Mouse (Mus musculus) liver, embryonic 11.5 days (tissue): ENCODE measurements around the gene Tmc5. TPM values are rescaled to one million over a fixed set of nuclear protein-coding genes. Genes with fewer than 3 reads are reported as not detected.

Experiments used
- ATAC-seq: fragments of 200-750 bp; cut with Nextera tagmentation; replicated peaks from 2 replicates; pipeline ENCODE4 v1.8.0; 2017; ENCODE audit warnings: moderate number of reproducible peaks, mild to moderate bottlenecking, moderate TSS enrichment, moderate library complexity; ENCODE audit not compliant: low FRiP score
- DNase-seq: peaks from one replicate; pipeline ENCODE4 v3.0.0-alpha.2; 2017; ENCODE audit warnings: low spot score
- H3K27ac ChIP-seq: fragments of 300-500 bp; sonication (generic); 2 replicates; pipeline ENCODE4 v1.5.1; 2014; ENCODE audit warnings: mild to moderate bottlenecking, low read depth, low read length, control low read depth
- H3K27me3 ChIP-seq: fragments of 300-500 bp; sonication (generic); replicated peaks from 2 replicates; pipeline ENCODE4 v1.6.1; 2014; ENCODE audit warnings: low read length, mixed read lengths; ENCODE audit not compliant: control insufficient read depth, insufficient read depth
- H3K36me3 ChIP-seq: fragments of 300-500 bp; sonication (generic); 2 replicates; pipeline ENCODE4 v1.6.1; 2014; ENCODE audit warnings: mild to moderate bottlenecking, low read length, moderate library complexity, mixed read lengths; ENCODE audit not compliant: control insufficient read depth, insufficient read depth
- H3K4me1 ChIP-seq: fragments of 300-500 bp; sonication (generic); replicated peaks from 2 replicates; pipeline ENCODE4 v1.6.1; 2014; ENCODE audit warnings: low read length, mixed read lengths; ENCODE audit not compliant: control insufficient read depth, insufficient read depth
- H3K4me2 ChIP-seq: fragments of 300-500 bp; sonication (generic); 2 replicates; pipeline ENCODE4 v1.6.1; 2014; ENCODE audit warnings: mild to moderate bottlenecking, control low read depth, moderate library complexity
- H3K4me3 ChIP-seq: fragments of 300-500 bp; sonication (generic); 2 replicates; pipeline ENCODE4 v1.5.1; 2014; ENCODE audit warnings: low read depth, low read length, control low read depth
- H3K9ac ChIP-seq: fragments of 300-500 bp; sonication (generic); 2 replicates; pipeline ENCODE4 v1.6.1; 2014; ENCODE audit warnings: low read depth, low read length, control low read depth
- H3K9me3 ChIP-seq: fragments of 300-500 bp; sonication (generic); 2 replicates; pipeline ENCODE4 v1.6.1; 2016; ENCODE audit warnings: low read length, inconsistent platforms, mixed read lengths; ENCODE audit not compliant: control insufficient read depth
- WGBS: fragments of 180-500 bp; shearing (Covaris S2); extraction: QIAGEN DNeasy Blood & Tissue Kit; methylation state at CpG from one replicate; pipeline ENCODE4 v1.1.7; 2014; 5-methylcytosine and 5-hydroxymethylcytosine counted together
- polyA plus RNA-seq: library from polyadenylated mRNA; unstranded; fragments of >200 nt; fragmentation: Nextera tagmentation; extraction: Ambion mirVana; gene quantifications from 2 replicates; pipeline ENCODE4 v1.2.1, GENCODE M21; 2014

Tmc5 gene
- polyA plus RNA-seq, 1 experiment from 2014 or later = not detected

DNA sequence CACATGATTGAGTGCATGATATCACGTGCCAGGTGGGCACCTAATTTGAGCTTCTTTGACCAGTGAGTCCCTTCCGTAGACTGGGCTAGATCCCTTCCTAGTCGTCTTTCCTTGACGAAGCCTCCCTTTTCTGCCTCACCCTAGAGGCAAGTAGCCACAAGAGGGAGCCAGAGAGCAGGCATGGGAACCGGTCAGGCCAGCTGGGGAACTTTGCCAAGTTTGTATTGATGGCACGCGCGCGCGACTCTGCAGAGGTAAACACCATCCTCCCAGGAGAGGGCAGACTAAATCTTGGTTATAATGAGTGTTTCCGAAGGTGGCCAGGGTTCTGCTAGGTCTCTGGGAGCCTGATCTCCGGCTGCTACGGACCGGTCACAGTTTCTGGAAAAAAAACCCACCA is 1.9 kb upstream of the Tmc5 start:
- Histone ChIP-seq H3K27ac (no peak overlapping the region), H3K4me1 (peaks cover 17% of the 10 kb centered on the region), H3K9ac (no peak overlapping the region; the same call in 1 of the 2 replicates), H3K4me3 (peak overlapping the region; percentile 21; the same call in 1 of the 2 replicates), H3K4me2 (peak overlapping the region; percentile 62), H3K36me3 (no peaks in the 10 kb centered on the region), H3K9me3 (no peaks in the 10 kb centered on the region), H3K27me3 (peaks cover 22% of the 10 kb centered on the region)
- DNase-seq = peak; percentile 85
- WGBS = 3% methylated on average over 14 of the region's 14 CpGs
- ATAC-seq = peak; percentile 47

DNA sequence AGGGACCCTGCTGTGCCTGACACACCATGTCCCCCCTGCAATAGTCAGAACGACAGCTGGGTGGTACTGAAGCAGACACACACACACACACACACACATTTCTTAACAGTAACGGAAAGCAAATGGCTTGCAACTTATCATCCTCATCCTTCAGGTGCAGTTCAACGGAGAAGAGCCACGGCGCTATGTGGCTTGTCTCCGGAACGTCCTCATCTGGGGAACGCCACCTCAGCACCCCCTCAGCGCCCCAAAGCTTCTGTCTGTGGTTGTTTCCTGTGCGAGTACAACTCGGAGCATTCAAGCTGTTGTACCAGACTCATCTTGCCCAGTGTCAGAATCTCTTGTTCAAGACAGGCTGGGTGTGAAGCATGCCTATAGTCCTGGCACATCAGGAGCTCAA is 826 bp upstream of the Tmc5 start:
- Histone ChIP-seq H3K4me2 (no peak overlapping the region), H3K9me3 (no peaks in the 10 kb centered on the region), H3K27ac (no peak overlapping the region), H3K36me3 (no peaks in the 10 kb centered on the region), H3K9ac (no peak overlapping the region), H3K27me3 (peaks cover 22% of the 10 kb centered on the region), H3K4me1 (peaks cover 17% of the 10 kb centered on the region), H3K4me3 (no peak overlapping the region)
- no peak for DNase-seq
- WGBS = 77% methylated on average over 11 of the region's 11 CpGs
- no peak for ATAC-seq

DNA sequence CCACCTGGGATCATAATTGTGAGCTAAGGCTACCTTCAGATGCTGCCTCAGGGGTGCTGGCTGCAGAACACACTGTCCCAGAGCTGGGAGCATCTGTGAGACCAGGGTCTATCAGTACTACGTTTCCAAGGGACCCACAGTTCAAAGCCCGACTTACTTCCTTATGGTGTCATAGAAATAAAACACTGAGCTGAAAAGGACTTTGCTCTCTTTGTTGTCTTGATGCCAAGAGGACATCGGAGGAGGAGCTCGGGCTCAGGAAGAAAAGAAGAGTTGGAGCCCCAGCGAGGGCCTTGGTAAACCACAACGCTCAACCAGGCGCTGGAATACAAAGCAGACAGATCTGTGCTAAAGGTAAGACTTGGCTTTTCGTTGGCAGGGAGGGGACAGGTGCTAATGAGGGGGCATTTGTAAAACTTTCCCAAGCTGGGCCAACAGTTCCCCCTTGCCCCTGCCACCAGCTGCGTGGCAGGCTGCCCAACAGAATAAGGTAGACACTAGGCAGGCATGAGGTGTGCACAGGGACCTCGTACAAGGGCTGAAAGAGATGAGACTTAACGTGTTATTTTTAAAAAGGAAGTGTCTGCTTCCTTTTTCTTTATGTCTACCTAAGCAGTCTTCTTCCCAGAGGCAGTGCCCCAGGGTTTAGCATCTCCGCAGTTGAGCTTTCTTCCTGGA is 3.0 kb downstream of the Tmc5 start:
- H3K9ac ChIP-seq = no peak overlapping the region
- H3K27ac ChIP-seq = no peak overlapping the region
- H3K36me3 ChIP-seq = no peaks in the 10 kb centered on the region
- no peak overlapping the region for H3K4me2 ChIP-seq
- WGBS = 69% methylated on average over 12 of the region's 12 CpGs
- DNase-seq = no peak
- H3K27me3 ChIP-seq = peaks cover 22% of the 10 kb centered on the region
- H3K4me1 ChIP-seq = 0 out of 2 replicates have a peak, but pooled peaks cover 2% of the 10 kb centered on the region
- H3K9me3 ChIP-seq = no peaks in the 10 kb centered on the region
- H3K4me3 ChIP-seq = no peak overlapping the region
- ATAC-seq = no peak

DNA sequence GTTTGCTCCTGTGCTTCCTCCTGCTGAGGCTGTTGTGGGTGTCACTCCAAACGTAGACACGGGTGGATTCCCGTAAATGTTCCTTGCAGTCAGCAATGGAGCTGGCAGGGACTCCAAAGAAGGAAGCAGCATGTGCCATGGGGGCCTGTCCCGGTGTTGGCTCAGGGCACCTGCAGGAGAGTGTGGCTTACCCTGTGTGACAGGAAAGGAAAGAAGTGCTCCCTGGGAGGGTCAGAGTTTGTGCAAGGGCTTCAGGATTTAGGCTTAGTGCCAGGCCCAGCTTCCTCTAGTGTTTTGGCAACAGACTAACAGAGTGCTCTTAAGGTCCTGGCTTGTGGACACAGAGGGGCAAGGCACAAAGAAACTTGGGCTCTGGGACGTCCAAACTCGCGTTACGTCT is 7.7 kb downstream of the Tmc5 start:
- Histone ChIP-seq H3K27me3 (no peaks in the 10 kb centered on the region), H3K36me3 (no peaks in the 10 kb centered on the region), H3K4me3 (no peak overlapping the region), H3K4me1 (no peaks in the 10 kb centered on the region), H3K9me3 (no peaks in the 10 kb centered on the region), H3K4me2 (no peak overlapping the region), H3K9ac (no peak overlapping the region), H3K27ac (no peak overlapping the region)
- no peak for ATAC-seq
- DNase-seq = no peak
- WGBS = 83% methylated on average over 8 of the region's 8 CpGs

DNA sequence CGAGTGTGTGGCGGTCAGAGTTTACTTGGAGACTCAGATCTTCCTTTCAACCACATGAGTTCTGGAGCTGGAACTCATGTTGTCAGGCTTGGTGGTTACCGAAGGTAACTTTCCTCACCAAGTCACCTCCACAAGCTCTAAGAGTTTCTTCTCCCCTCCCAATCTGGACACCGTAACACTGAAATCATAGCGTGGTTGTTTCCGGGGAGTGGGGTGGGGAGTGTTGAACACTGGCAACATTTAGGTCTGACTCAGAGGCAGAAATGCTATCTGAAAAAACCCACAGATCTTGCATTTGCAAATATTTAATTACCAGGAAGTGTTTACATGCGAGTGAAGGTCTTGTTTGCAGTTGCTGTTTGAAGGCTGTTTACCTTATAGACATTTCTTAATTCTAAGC is 12.7 kb downstream of the Tmc5 start:
- WGBS = 85% methylated on average over 7 of the region's 7 CpGs
- no peaks in the 10 kb centered on the region for H3K4me1 ChIP-seq
- H3K9me3 ChIP-seq = no peaks in the 10 kb centered on the region
- ATAC-seq (no peak), DNase-seq (no peak)
- H3K9ac ChIP-seq = no peak overlapping the region
- no peak overlapping the region for H3K27ac ChIP-seq
- no peaks in the 10 kb centered on the region for H3K36me3 ChIP-seq
- H3K27me3 ChIP-seq = no peaks in the 10 kb centered on the region
- no peak overlapping the region for H3K4me2 ChIP-seq
- no peak overlapping the region for H3K4me3 ChIP-seq

DNA sequence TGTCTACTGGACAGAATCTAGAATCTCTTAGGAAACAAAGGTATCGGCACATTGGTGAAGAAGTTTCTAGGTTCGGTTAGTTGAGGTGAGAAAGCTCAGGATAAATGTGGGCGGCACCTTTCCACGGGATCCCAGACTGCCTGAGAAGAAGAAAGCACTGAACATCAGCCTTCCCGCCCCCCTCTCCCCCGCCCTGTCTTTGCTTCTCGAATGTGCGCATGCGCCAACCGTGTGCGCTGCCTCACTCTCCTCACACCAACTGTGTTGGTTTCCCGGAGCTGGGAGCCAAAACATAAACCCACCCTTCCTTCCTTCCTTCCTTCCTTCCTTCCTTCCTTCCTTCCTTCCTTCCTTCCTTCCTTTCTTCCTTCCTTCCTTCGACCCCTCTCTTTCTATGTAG is 13.6 kb downstream of the Tmc5 start:
- 83% methylated on average over 13 of the region's 13 CpGs for WGBS

DNA sequence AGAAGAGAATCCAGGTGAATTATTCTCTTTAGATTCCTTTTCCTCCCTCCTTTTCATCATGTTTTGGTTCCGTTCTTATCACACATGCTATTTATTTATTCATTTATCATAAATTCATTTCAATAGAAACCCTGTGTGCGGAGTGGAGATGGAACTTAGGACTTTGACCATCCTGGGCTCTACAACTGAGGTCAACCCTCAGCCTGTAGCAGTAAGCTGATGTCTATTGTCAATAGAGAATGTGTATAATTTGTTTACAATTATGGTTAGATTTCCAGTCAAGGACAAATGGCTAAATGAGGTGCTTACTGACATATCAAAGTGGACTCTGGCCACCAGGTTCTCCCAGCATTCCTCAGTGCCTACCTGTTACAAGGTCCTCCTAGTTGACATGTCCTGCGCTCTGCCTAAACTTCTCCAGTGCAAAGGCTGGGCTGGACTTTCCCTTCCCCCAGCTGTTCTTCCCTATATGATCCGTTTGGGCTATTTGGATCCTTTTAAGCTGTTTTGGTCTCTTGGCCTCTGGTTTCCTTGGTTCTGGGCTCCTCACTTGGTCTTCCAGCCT is 14.2 kb downstream of the Tmc5 start:
- WGBS = 81% methylated on average over 4 of the region's 4 CpGs
- Histone ChIP-seq H3K4me1 (no peaks in the 10 kb centered on the region), H3K4me3 (no peak overlapping the region), H3K4me2 (no peak overlapping the region), H3K27ac (no peak overlapping the region), H3K27me3 (no peaks in the 10 kb centered on the region), H3K9me3 (no peaks in the 10 kb centered on the region), H3K36me3 (no peaks in the 10 kb centered on the region), H3K9ac (no peak overlapping the region)
- DNase-seq (no peak), ATAC-seq (no peak)

More for the DNA sequence above, 13.6 kb downstream of the Tmc5 start:
- ATAC-seq (no peak), DNase-seq (no peak)
- no peak overlapping the region for H3K4me2 ChIP-seq
- no peaks in the 10 kb centered on the region for H3K36me3 ChIP-seq
- no peaks in the 10 kb centered on the region for H3K9me3 ChIP-seq
- H3K4me1 ChIP-seq = no peaks in the 10 kb centered on the region
- H3K27ac ChIP-seq = no peak overlapping the region
- H3K4me3 ChIP-seq = no peak overlapping the region
- no peaks in the 10 kb centered on the region for H3K27me3 ChIP-seq
- no peak overlapping the region for H3K9ac ChIP-seq

DNA sequence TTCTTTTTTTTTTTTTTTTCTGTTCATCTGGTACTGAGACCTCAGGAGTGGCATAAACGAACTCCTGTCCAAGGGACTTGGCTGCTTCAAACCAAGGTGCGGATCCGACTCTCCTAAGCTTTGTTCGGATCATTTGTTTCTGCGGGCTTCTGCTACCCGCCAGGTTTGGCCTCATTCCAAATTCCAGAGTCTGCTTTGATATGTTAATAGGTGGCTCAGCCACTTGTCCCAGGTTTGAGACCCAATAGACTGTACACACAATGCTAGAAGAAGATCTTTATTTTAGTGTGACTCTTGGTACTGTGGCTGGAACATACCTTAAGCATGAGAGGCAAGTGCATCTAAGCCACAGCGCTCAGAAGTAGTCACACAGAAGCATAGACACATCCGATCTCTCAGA is 14.8 kb downstream of the Tmc5 start:
- Histone ChIP-seq H3K27me3 (no peaks in the 10 kb centered on the region), H3K4me3 (no peak overlapping the region), H3K4me2 (no peak overlapping the region), H3K27ac (no peak overlapping the region), H3K36me3 (no peaks in the 10 kb centered on the region), H3K9ac (no peak overlapping the region), H3K9me3 (no peaks in the 10 kb centered on the region), H3K4me1 (no peaks in the 10 kb centered on the region)
- DNase-seq = no peak
- no peak for ATAC-seq
- 86% methylated on average over 8 of the region's 8 CpGs for WGBS

DNA sequence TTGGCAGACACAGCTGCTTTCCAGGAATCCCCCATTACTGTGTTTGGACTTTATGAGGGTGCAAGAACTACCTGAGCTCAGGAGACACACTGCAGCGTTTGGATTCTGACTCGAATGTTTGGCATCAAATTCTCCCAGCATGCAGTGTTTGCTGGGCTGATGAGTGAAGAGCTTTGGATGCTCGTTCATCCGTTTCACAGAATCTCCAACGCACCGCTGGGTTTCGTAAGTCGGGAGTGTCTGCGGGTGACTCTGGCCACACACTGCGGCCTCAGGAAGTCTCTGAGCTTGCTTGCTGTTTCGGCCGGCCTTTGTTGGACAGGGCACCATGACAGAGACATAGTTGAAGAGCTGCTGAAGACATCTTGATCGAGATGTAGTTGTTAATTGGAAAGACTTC is 17.0 kb downstream of the Tmc5 start:
- no peaks in the 10 kb centered on the region for H3K9me3 ChIP-seq
- no peak overlapping the region for H3K9ac ChIP-seq
- no peak overlapping the region for H3K4me3 ChIP-seq
- H3K27me3 ChIP-seq = no peaks in the 10 kb centered on the region
- no peak for DNase-seq
- H3K27ac ChIP-seq = no peak overlapping the region
- no peak for ATAC-seq
- no peaks in the 10 kb centered on the region for H3K4me1 ChIP-seq
- 65% methylated on average over 13 of the region's 13 CpGs for WGBS
- no peaks in the 10 kb centered on the region for H3K36me3 ChIP-seq
- no peak overlapping the region for H3K4me2 ChIP-seq
